Mouse (Mus musculus): ENCODE measurements around the gene Dusp6. TPM values are rescaled to one million over a fixed set of nuclear protein-coding genes. Genes with fewer than 3 reads are reported as not detected.

Dusp6 gene
- polyA plus RNA-seq, 1 experiment = 30.8 TPM

DNA sequence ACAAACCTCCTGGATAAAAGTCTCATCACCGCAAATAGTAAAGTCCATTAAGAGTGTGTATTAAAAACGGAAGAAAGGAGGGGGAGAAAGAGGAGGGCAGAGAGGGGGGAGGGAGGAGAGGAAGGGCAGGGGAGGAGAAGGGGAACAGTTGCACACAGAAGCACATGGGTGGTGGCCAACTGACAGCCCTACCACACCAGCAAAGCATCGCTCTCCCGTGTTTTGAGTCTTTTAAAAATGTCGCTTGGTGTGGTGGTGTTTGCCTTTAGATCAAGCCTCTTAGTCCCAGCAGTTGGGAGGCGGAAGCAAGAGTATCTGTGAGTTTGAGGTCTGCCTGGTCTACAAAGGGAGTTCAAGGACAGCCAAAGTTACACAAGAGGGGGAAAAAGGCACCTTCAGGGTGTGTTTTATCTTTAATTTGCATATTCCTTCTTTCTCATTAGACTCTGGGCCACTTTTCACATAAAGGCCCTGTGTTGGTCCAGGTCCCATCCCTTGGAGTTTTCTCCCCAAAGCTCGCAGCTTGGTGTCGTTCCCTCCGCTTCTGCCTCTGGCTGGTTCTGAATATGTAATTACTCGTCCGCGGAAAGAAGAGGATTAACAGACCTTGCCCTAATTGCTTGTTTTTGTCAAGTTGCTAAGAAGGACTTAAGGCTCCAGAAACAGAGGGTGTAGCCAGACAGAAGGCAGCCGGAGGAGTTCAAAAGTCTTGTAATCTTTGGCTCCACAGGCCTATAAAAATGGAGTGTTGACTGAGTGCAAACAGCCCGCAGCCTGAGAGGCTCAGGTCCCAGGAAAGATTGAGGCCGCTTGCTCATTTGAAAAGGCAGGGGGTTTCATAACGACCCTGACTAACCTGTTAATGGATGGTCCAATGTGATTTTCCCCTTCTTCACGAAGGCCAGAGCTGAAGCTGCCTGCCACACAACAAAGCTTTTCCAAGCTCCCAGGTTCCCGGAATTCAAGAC, 35.6 kb downstream of the Dusp6 start:
- Histone ChIP-seq H3K27me3 (ENCODE audit: control insufficient read depth, insufficient read depth, low read length) (no peaks in the 10 kb centered on the region), H3K4me3 (ENCODE audit: extremely low read depth, insufficient read depth, insufficient read length) (no peak overlapping the region), H3K4me1 (ENCODE audit: control insufficient read depth, insufficient read depth, insufficient read length) (no peaks in the 10 kb centered on the region; the same call in 1 of the 2 replicates), H3K36me3 (ENCODE audit: control insufficient read depth, insufficient read depth, low read length) (no peaks in the 10 kb centered on the region), H3K27ac (ENCODE audit: insufficient read depth, low read length) (no peak overlapping the region)
- 81% methylated on average over 18 of the region's 18 CpGs for WGBS
- DNase-seq (ENCODE audit: low read depth in 1 of 2, low spot score in 2 of 2) = no peak
- TF ChIP-seq CTCF (IDR thresholded peaks at IDR 0.05; ENCODE audit: extremely low read depth, insufficient read depth, insufficient read length, insufficient replicate concordance) (no peak), POLR2A (IDR thresholded peaks at IDR 0.05; ENCODE audit: low read depth, low read length) (no peak)

DNA sequence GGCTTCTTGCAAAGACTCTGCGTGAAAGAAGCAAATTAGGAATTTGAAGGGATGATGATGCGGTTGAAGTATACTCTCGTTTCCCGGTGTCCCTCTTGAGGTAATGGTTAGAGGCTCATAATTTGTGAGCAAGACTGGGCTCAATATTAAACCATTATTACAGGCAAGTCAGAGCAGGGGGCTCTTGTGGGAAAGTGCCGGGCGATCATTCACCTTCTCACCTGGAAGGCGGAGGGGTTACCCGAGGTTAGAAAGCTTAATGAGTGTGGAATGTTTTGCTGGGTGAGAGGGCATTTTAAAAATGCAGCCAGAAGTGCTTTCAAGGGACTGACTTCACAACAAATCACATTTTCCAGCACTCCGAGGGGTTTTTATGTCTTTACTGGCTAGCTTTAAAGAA, 36.3 kb downstream of the Dusp6 start:
- WGBS = 86% methylated on average over 9 of the region's 9 CpGs
- no peak overlapping the region for H3K4me3 ChIP-seq (ENCODE audit: extremely low read depth, insufficient read depth, insufficient read length)
- no peak for TF ChIP-seq CTCF (IDR thresholded peaks at IDR 0.05; ENCODE audit: extremely low read depth, insufficient read depth, insufficient read length, insufficient replicate concordance)
- TF ChIP-seq POLR2A (IDR thresholded peaks at IDR 0.05; ENCODE audit: low read depth, low read length) = no peak
- no peaks in the 10 kb centered on the region for H3K27me3 ChIP-seq (ENCODE audit: control insufficient read depth, insufficient read depth, low read length)
- DNase-seq (ENCODE audit: low read depth in 1 of 2, low spot score in 2 of 2) = no peak
- H3K27ac ChIP-seq (ENCODE audit: insufficient read depth, low read length) = no peak overlapping the region
- no peaks in the 10 kb centered on the region for H3K36me3 ChIP-seq (ENCODE audit: control insufficient read depth, insufficient read depth, low read length)
- no peaks in the 10 kb centered on the region; the same call in 1 of the 2 replicates for H3K4me1 ChIP-seq (ENCODE audit: control insufficient read depth, insufficient read depth, insufficient read length)

- WGBS = 13% methylated on average over 4 of the region's 4 CpGs
- H3K36me3 ChIP-seq (ENCODE audit: control insufficient read depth, insufficient read depth, low read length) = no peaks in the 10 kb centered on the region
- no peak for TF ChIP-seq POLR2A (IDR thresholded peaks at IDR 0.05; ENCODE audit: low read depth, low read length)
- no peaks in the 10 kb centered on the region for H3K27me3 ChIP-seq (ENCODE audit: control insufficient read depth, insufficient read depth, low read length)
- H3K4me1 ChIP-seq (ENCODE audit: control insufficient read depth, insufficient read depth, insufficient read length) = no peaks in the 10 kb centered on the region; the same call in 1 of the 2 replicates
- DNase-seq (ENCODE audit: low read depth in 1 of 2, low spot score in 2 of 2) = no peak
- H3K4me3 ChIP-seq (ENCODE audit: extremely low read depth, insufficient read depth, insufficient read length) = no peak overlapping the region
- no peak overlapping the region for H3K27ac ChIP-seq (ENCODE audit: insufficient read depth, low read length)
Observed at GRCm38 (mm10) chr10:99302051-99302450, 39.0 kb downstream of the Dusp6 start.

- TF ChIP-seq POLR2A (IDR thresholded peaks at IDR 0.05; ENCODE audit: low read depth, low read length) (no peak), CTCF (IDR thresholded peaks at IDR 0.05; ENCODE audit: extremely low read depth, insufficient read depth, insufficient read length, insufficient replicate concordance) (no peak)
- Histone ChIP-seq H3K27me3 (ENCODE audit: control insufficient read depth, insufficient read depth, low read length) (no peaks in the 10 kb centered on the region), H3K4me3 (ENCODE audit: extremely low read depth, insufficient read depth, insufficient read length) (no peak overlapping the region), H3K27ac (ENCODE audit: insufficient read depth, low read length) (no peak overlapping the region), H3K36me3 (ENCODE audit: control insufficient read depth, insufficient read depth, low read length) (no peaks in the 10 kb centered on the region), H3K4me1 (ENCODE audit: control insufficient read depth, insufficient read depth, insufficient read length) (no peaks in the 10 kb centered on the region)
- DNase-seq (ENCODE audit: low read depth in 1 of 2, low spot score in 2 of 2) = no peak
- 96% methylated on average over 4 of the region's 4 CpGs for WGBS
Observed at GRCm38 (mm10) chr10:99308837-99309236, 45.8 kb downstream of the Dusp6 start.

GRCm38 (mm10) chr10:99309617-99310016, 46.6 kb downstream of the Dusp6 start:
- Histone ChIP-seq H3K27ac (ENCODE audit: insufficient read depth, low read length) (no peak overlapping the region), H3K27me3 (ENCODE audit: control insufficient read depth, insufficient read depth, low read length) (no peaks in the 10 kb centered on the region), H3K4me3 (ENCODE audit: extremely low read depth, insufficient read depth, insufficient read length) (no peak overlapping the region), H3K36me3 (ENCODE audit: control insufficient read depth, insufficient read depth, low read length) (no peaks in the 10 kb centered on the region), H3K4me1 (ENCODE audit: control insufficient read depth, insufficient read depth, insufficient read length) (no peaks in the 10 kb centered on the region)
- 87% methylated on average over 9 of the region's 9 CpGs for WGBS
- TF ChIP-seq CTCF (IDR thresholded peaks at IDR 0.05; ENCODE audit: extremely low read depth, insufficient read depth, insufficient read length, insufficient replicate concordance) = no peak
- no peak for TF ChIP-seq POLR2A (IDR thresholded peaks at IDR 0.05; ENCODE audit: low read depth, low read length)
- no peak for DNase-seq (ENCODE audit: low read depth in 1 of 2, low spot score in 2 of 2)

GRCm38 (mm10) chr10:99310204-99310603, 47.2 kb downstream of the Dusp6 start:
- no peaks in the 10 kb centered on the region for H3K4me1 ChIP-seq (ENCODE audit: control insufficient read depth, insufficient read depth, insufficient read length)
- 90% methylated on average over 10 of the region's 10 CpGs for WGBS
- no peak overlapping the region for H3K4me3 ChIP-seq (ENCODE audit: extremely low read depth, insufficient read depth, insufficient read length)
- TF ChIP-seq POLR2A (IDR thresholded peaks at IDR 0.05; ENCODE audit: low read depth, low read length) (no peak), CTCF (IDR thresholded peaks at IDR 0.05; ENCODE audit: extremely low read depth, insufficient read depth, insufficient read length, insufficient replicate concordance) (no peak)
- no peak overlapping the region for H3K27ac ChIP-seq (ENCODE audit: insufficient read depth, low read length)
- H3K27me3 ChIP-seq (ENCODE audit: control insufficient read depth, insufficient read depth, low read length) = no peaks in the 10 kb centered on the region
- H3K36me3 ChIP-seq (ENCODE audit: control insufficient read depth, insufficient read depth, low read length) = no peaks in the 10 kb centered on the region
- DNase-seq (ENCODE audit: low read depth in 1 of 2, low spot score in 2 of 2) = no peak

DNA sequence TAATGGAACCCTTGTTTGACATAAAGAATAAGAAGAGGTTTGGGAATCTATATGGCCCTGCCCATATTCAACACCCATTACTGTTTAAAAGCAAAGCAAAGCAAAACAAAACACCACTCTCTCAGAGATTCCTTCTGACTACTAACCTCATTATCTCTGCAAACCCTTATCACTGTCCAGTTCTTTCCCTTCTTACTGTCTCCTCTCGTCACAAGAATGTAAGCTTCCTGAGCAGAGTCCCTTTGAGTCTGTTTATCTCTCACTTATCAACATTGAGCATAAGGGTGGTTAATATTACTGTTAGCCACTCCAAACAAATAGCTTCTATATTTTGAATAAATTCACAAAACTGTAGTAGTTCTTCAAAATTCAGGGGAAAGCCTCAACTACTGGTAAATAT, 48.9 kb downstream of the Dusp6 start:
- Histone ChIP-seq H3K4me1 (ENCODE audit: control insufficient read depth, insufficient read depth, insufficient read length) (no peaks in the 10 kb centered on the region), H3K4me3 (ENCODE audit: extremely low read depth, insufficient read depth, insufficient read length) (no peak overlapping the region), H3K36me3 (ENCODE audit: control insufficient read depth, insufficient read depth, low read length) (no peaks in the 10 kb centered on the region), H3K27me3 (ENCODE audit: control insufficient read depth, insufficient read depth, low read length) (no peaks in the 10 kb centered on the region), H3K27ac (ENCODE audit: insufficient read depth, low read length) (no peak overlapping the region)
- 76% methylated on average over 1 of the region's 1 CpGs for WGBS
- DNase-seq (ENCODE audit: low read depth in 1 of 2, low spot score in 2 of 2) = no peak
- TF ChIP-seq CTCF (IDR thresholded peaks at IDR 0.05; ENCODE audit: extremely low read depth, insufficient read depth, insufficient read length, insufficient replicate concordance) (no peak), POLR2A (IDR thresholded peaks at IDR 0.05; ENCODE audit: low read depth, low read length) (no peak)
